Mouse (Mus musculus) brain, embryonic 18.5 days (tissue): ENCODE measurements around the gene Gm1330.
"Not testable (repeated sequence)": the region's sequence is repeated elsewhere in the genome, so short reads cannot be mapped to it uniquely, and the experiment has no call there.

Source experiments
- DNase-seq: peaks from one replicate; pipeline ENCODE4 v3.0.0-alpha.2; 2012; ENCODE audit warnings: low read depth, low spot score

Gm1330 gene

GRCm38 (mm10) chr2:149003151-149003550 lies at the start of gene Gm1330:
Gene Gm1330 (minus strand): TSS chr2:149003251.
- no peak for DNase-seq

DNA sequence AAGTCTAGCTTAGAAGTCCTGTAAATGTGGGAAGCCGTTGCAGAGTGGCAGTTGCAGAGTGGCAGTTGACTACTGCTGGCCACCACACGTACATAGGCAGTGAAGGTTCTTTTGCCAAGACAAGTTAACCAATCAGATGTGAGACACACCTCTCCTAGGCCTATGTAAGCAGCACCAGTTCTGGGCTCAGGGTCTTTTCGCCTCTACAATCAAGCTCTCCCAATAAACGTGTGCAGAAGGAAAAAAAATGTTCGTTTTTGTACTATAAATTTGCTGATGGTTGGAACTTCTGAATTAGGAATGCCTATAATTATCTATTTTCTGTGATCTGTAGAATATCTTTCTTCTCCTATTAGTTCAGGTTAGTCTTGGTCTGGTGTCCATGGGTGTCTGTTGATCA lies 14.1 kb upstream of the Gm1330 start, which contains the start of gene Gm10750:
TSS of gene Gm10750 (minus strand) at position 101 of the 400 bp plus-strand sequence.
- not testable (repeated sequence) for DNase-seq

DNA sequence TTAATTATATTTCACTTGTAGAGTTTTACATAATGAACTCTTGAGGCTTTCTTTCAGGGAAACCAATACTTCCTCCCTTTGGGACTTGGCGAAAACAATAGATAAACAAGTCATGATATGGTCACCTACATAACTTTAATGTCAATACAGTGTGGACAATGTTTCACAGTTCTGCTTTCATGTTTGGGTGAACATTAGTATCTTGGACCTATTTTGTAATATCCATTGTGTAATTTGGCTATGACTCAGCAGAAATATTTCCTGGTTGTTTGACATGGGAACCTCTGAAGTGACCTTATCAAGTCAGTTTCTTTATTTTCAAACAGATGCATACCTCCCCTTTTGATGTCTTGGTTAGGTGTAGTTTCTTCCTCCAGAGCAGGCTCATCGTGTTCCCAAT lies 1.8 kb upstream of the Gm1330 start:
- DNase-seq = no peak

DNA sequence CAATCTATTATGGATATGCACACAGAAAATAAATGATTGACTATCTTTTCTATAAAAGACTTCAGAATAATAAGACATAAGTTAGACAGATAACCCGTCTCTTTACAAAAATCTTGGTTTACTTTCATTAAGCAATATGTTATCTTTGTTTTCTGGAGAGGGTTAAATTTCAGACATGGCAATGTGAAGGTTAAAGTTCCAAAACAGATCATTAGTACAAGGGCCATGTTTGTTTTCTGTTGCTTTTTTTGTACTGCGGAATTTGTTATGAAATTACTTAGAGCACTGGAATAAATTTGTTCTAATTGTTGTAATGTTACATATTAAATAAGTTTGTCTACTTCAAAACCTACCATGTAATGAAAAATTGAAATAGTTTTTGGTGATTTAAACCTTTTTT lies 7.9 kb downstream of the Gm1330 start:
- DNase-seq = no peak
